8 mouse cellular contexts compared by ENCODE assay signal in genomic region chr9:109084922-109085321, GRCm38 (mm10). TPM values are rescaled to one million over a fixed set of nuclear protein-coding genes. Genes with fewer than 3 reads are reported as not detected.
A peak's percentile ranks its signal among the peaks of the same experiment; 100 is the strongest.
DNase-seq lines count a peak whose midpoint lies in the region; ATAC-seq and TF ChIP-seq lines count a peak whose summit lies in the region.

No protein-coding gene starts in this region.

- no peak for TF ChIP-seq POLR2A in lung, adult 2 months (IDR thresholded peaks at IDR 0.05; ENCODE audit: borderline replicate concordance, extremely low read depth, low read depth, low read length)

- H3K4me2 ChIP-seq in forebrain, embryonic 13.5 days, result no peak overlapping the region

- H3K4me1 ChIP-seq in forebrain, embryonic 13.5 days, result peaks cover 35% of the 10 kb centered on the region
- peaks cover 52% of the 10 kb centered on the region for H3K4me1 ChIP-seq in forebrain, embryonic 10.5 days
- peaks cover 2% of the 10 kb centered on the region; the same call in 1 of the 2 replicates for H3K4me1 ChIP-seq in lung, adult 2 months (ENCODE audit: control insufficient read depth, insufficient read depth, low read length)

- no peak overlapping the region for H3K27ac ChIP-seq in forebrain, embryonic 13.5 days
- H3K27ac ChIP-seq in forebrain, embryonic 10.5 days, result no peak overlapping the region

- 8% methylated on average over 2 of the region's 2 CpGs for WGBS in forebrain, embryonic 13.5 days
- 16% methylated on average over 2 of the region's 2 CpGs for WGBS in forebrain, embryonic 10.5 days
- 19% methylated on average over 2 of the region's 2 CpGs for WGBS in lung, adult 2 months

- 0 out of 2 replicates have a peak overlapping the region, but pooled peaks have one; percentile 3 for H3K9ac ChIP-seq in forebrain, embryonic 13.5 days

- H3K27me3 ChIP-seq in forebrain, embryonic 13.5 days, result no peaks in the 10 kb centered on the region
- no peaks in the 10 kb centered on the region for H3K27me3 ChIP-seq in forebrain, embryonic 10.5 days (ENCODE audit: poor library complexity, severe bottlenecking)

- no peak overlapping the region for H3K4me3 ChIP-seq in forebrain, embryonic 13.5 days
- H3K4me3 ChIP-seq in forebrain, embryonic 10.5 days, result no peak overlapping the region
- no peak overlapping the region for H3K4me3 ChIP-seq in lung, adult 2 months (replicated peaks; ENCODE audit: extremely low read depth, low read depth, low read length)

- peaks cover 22% of the 10 kb centered on the region for H3K36me3 ChIP-seq in forebrain, embryonic 13.5 days (ENCODE audit: poor library complexity, severe bottlenecking)
- H3K36me3 ChIP-seq in forebrain, embryonic 10.5 days (replicated peaks), result peaks cover 13% of the 10 kb centered on the region

- no peak for ATAC-seq in forebrain, embryonic 13.5 days

- 0 out of 2 replicates have a peak, but pooled peaks have one; percentile 16 for TF ChIP-seq CTCF in lung, adult 2 months (IDR thresholded peaks at IDR 0.05; ENCODE audit: insufficient read depth, low read length)

- no peak for DNase-seq in forebrain, embryonic 10.5 days (ENCODE audit: extremely low spot score, low spot score)
- no peak for DNase-seq in lung, adult 2 months
- no peak for DNase-seq in lung, postnatal 36 days
- DNase-seq in brain, adult 2 months (ENCODE audit: low read depth, low spot score), result peak; percentile 64
- DNase-seq in retina, embryonic 14.5 days (ENCODE audit: low spot score), result peak; percentile 68
- DNase-seq in left cerebral cortex, adult 11 months (ENCODE audit: low spot score), result no peak
- DNase-seq in yolk sac, embryonic 10.5 days (ENCODE audit: low spot score), result no peak

- H3K9me3 ChIP-seq in forebrain, embryonic 13.5 days (replicated peaks), result no peaks in the 10 kb centered on the region
- no peaks in the 10 kb centered on the region for H3K9me3 ChIP-seq in forebrain, embryonic 10.5 days

RNA-seq across cellular contexts. Expression of gene Tma7, which starts 2.5 kb away (rescaled TPM):
- 693 and 750 TPM in 2 replicates for polyA plus RNA-seq in forebrain, embryonic 13.5 days (2015; fragmentation: Nextera tagmentation; extraction: Ambion mirVana)
- 793 and 804 TPM in 2 replicates for polyA plus RNA-seq in forebrain, embryonic 10.5 days (2016; fragmentation: Nextera tagmentation; extraction: Ambion mirVana)
- polyA plus RNA-seq in lung, adult 2 months (2012; rRNA removed), result 13.4 and 19.0 TPM in 2 replicates

RNA-seq across cellular contexts. Expression of gene Ccdc51, which starts 2.6 kb away (rescaled TPM):
- polyA plus RNA-seq in forebrain, embryonic 13.5 days (2015; fragmentation: Nextera tagmentation; extraction: Ambion mirVana), result 17.9 and 18.9 TPM in 2 replicates
- 13.3 and 14.7 TPM in 2 replicates for polyA plus RNA-seq in forebrain, embryonic 10.5 days (2016; fragmentation: Nextera tagmentation; extraction: Ambion mirVana)
- 3.5 and 3.7 TPM in 2 replicates for polyA plus RNA-seq in lung, adult 2 months (2012; rRNA removed)

RNA-seq across cellular contexts. Expression of gene Plxnb1, which starts 10.3 kb away (rescaled TPM):
- 22.4 and 27.7 TPM in 2 replicates for polyA plus RNA-seq in forebrain, embryonic 13.5 days (2015; fragmentation: Nextera tagmentation; extraction: Ambion mirVana)
- 27.0 and 28.9 TPM in 2 replicates for polyA plus RNA-seq in forebrain, embryonic 10.5 days (2016; fragmentation: Nextera tagmentation; extraction: Ambion mirVana)
- 54.1 and 61.4 TPM in 2 replicates for polyA plus RNA-seq in lung, adult 2 months (2012; rRNA removed)

RNA-seq across cellular contexts. Expression of gene Atrip, which starts 11.0 kb away (rescaled TPM):
- 31.4 and 31.5 TPM in 2 replicates for polyA plus RNA-seq in forebrain, embryonic 13.5 days (2015; fragmentation: Nextera tagmentation; extraction: Ambion mirVana)
- 34.9 and 35.0 TPM in 2 replicates for polyA plus RNA-seq in forebrain, embryonic 10.5 days (2016; fragmentation: Nextera tagmentation; extraction: Ambion mirVana)
- 18.8 and 21.9 TPM in 2 replicates for polyA plus RNA-seq in lung, adult 2 months (2012; rRNA removed)

RNA-seq across cellular contexts. Expression of gene Trex1, which starts 25.4 kb away (rescaled TPM):
- polyA plus RNA-seq in forebrain, embryonic 13.5 days (2015; fragmentation: Nextera tagmentation; extraction: Ambion mirVana), result 9.3 and 13.0 TPM in 2 replicates
- 7.6 and 9.1 TPM in 2 replicates for polyA plus RNA-seq in forebrain, embryonic 10.5 days (2016; fragmentation: Nextera tagmentation; extraction: Ambion mirVana)
- 83.7 and 86.9 TPM in 2 replicates for polyA plus RNA-seq in lung, adult 2 months (2012; rRNA removed)

Comparison
In these comparisons a context has a peak if more than half of its experiments do, and no peak if none do; other contexts are left out.
1. DNase-seq: peak in brain, adult 2 months (single experiment) and retina, embryonic 14.5 days (single experiment); none in forebrain, embryonic 10.5 days (single experiment), lung, adult 2 months (single experiment), lung, postnatal 36 days (single experiment), left cerebral cortex, adult 11 months (single experiment) and yolk sac, embryonic 10.5 days (single experiment).
2. RNA of gene Tma7, which starts 2.5 kb away (polyA plus RNA-seq): 793 to 804 TPM in forebrain, embryonic 10.5 days and 693 to 750 TPM in forebrain, embryonic 13.5 days; 13.4 to 19.0 TPM in lung, adult 2 months; every median in the first group is over 10 times any median in the second.